Mouse (Mus musculus): ENCODE results near the gene Fxr2.
A peak's percentile ranks its signal among the peaks of the same experiment; 100 is the strongest.
"Not testable (repeated sequence)": the region's sequence is repeated elsewhere in the genome, so short reads cannot be mapped to it uniquely, and the experiment has no call there.

The Fxr2 gene

GRCm38 (mm10) chr11:69685526-69686148, 52.8 kb downstream of the Fxr2 start, which contains the start of gene Tnfsf13:
Tnfsf13 (minus strand) TSS chr11:69685784.
- DNase-seq = peak; percentile 80

- peak; percentile 88 for DNase-seq
Observed at GRCm38 (mm10) chr11:69686377-69686776, 53.6 kb downstream of the Fxr2 start.

- DNase-seq = no peak
Observed at GRCm38 (mm10) chr11:69687061-69687460, 54.3 kb downstream of the Fxr2 start.

GRCm38 (mm10) chr11:69689891-69690290, 57.1 kb downstream of the Fxr2 start:
- DNase-seq = no peak

- DNase-seq = no peak
Observed at GRCm38 (mm10) chr11:69692196-69692811, 59.5 kb downstream of the Fxr2 start.

GRCm38 (mm10) chr11:69692863-69693262, 60.1 kb downstream of the Fxr2 start:
- DNase-seq = peak; percentile 51

- DNase-seq = no peak
Observed at GRCm38 (mm10) chr11:69693421-69693965, 60.7 kb downstream of the Fxr2 start.

GRCm38 (mm10) chr11:69695046-69695360, 62.2 kb downstream of the Fxr2 start:
- DNase-seq = no peak

GRCm38 (mm10) chr11:69695361-69696181, 62.8 kb downstream of the Fxr2 start, which contains the start of the genes Tnfsf12 and Tnfsfm13:
Tnfsf12 (minus strand) TSS chr11:69695849.
Tnfsfm13 (minus strand) TSS chr11:69696098.
- DNase-seq = peak; percentile 91

- DNase-seq = no peak
Observed at GRCm38 (mm10) chr11:69697396-69697795, 64.6 kb downstream of the Fxr2 start.

GRCm38 (mm10) chr11:69698574-69698973, 65.8 kb downstream of the Fxr2 start:
- DNase-seq = no peak

- DNase-seq = no peak
Observed at GRCm38 (mm10) chr11:69699595-69699994, 66.8 kb downstream of the Fxr2 start.

GRCm38 (mm10) chr11:69702886-69703285, 70.1 kb downstream of the Fxr2 start:
- DNase-seq = not testable (repeated sequence)
